Mouse (Mus musculus) embryonic fibroblast, embryonic 13.5 days (primary cell): ENCODE data around the gene Sdf2. TPM values are rescaled to one million over a fixed set of nuclear protein-coding genes. Genes with fewer than 3 reads are reported as not detected.
"Not testable (repeated sequence)": the region's sequence is repeated elsewhere in the genome, so short reads cannot be mapped to it uniquely, and the experiment has no call there.

ENCODE experiments used
- H3K27ac ChIP-seq: 2 replicates; pipeline ENCODE4 v1.5.1; 2012; ENCODE audit warnings: low read length, control low read depth, inconsistent platforms; ENCODE audit not compliant: insufficient read depth
- H3K4me1 ChIP-seq: 2 replicates; pipeline ENCODE4 v1.6.1; 2011; ENCODE audit warnings: low read length; ENCODE audit not compliant: control insufficient read depth, insufficient read depth
- H3K4me3 ChIP-seq: 2 replicates; pipeline ENCODE4 v1.5.1; 2011; ENCODE audit warnings: mild to moderate bottlenecking, control low read depth, low read length; ENCODE audit not compliant: insufficient read depth
- CTCF ChIP-seq: IDR thresholded peaks from 2 replicates; pipeline ENCODE4 v1.5.1; 2011; ENCODE audit warnings: mild to moderate bottlenecking, control low read depth, low read length, moderate library complexity, borderline replicate concordance; ENCODE audit not compliant: insufficient read depth
- POLR2A ChIP-seq: IDR thresholded peaks from 2 replicates; pipeline ENCODE4 v1.6.1; 2011; ENCODE audit warnings: low read depth, mild to moderate bottlenecking, control low read depth, low read length, moderate library complexity
- polyA plus RNA-seq: library from polyadenylated mRNA; stranded (reverse); fragments of >200 nt; gene quantifications from 2 replicates; pipeline ENCODE4 v1.2.4, GENCODE M21; 2011; ENCODE audit warnings: low read depth; ENCODE audit not compliant: missing spikeins, insufficient read length

The Sdf2 gene
- polyA plus RNA-seq, 1 experiment, result 67.3 TPM

DNA sequence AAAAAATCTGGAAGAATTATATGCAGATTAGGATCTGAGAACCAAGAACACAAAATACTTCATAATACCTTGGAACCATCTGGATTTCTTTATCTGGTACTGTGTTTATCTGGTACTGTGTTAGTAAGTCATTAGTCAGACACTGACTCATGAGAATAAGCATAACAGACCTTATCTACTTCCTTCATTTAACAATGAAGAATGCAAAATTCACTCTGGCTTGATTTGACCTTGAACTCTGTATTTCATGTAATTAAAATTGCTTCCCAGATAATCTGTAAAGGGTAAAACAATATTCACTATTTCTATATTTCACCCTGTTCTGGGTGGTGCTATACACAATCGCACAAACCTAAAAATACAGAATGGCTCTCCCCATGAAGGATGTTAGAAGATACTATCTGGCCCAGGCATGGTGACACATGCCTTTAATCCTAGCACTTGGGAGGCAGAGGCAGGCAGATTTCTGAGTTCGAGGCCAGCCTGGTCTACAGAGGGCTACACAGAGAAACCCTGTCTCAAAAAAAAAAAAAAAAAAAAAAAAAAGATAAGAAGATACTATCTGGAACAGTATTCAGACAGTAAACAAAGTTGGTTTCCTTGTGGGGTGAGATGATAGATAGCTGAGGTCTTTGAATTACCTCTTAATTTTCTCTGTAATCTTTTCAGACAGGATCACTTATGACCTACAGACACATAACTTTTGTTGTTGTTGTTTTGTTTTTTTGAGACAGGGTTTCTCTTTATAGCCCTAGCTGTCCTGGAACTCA, 15.1 kb downstream of the Sdf2 start:
- peaks cover 2% of the 10 kb centered on the region for H3K4me1 ChIP-seq
- no peak overlapping the region for H3K27ac ChIP-seq
- no peak for TF ChIP-seq CTCF
- no peak overlapping the region for H3K4me3 ChIP-seq

DNA sequence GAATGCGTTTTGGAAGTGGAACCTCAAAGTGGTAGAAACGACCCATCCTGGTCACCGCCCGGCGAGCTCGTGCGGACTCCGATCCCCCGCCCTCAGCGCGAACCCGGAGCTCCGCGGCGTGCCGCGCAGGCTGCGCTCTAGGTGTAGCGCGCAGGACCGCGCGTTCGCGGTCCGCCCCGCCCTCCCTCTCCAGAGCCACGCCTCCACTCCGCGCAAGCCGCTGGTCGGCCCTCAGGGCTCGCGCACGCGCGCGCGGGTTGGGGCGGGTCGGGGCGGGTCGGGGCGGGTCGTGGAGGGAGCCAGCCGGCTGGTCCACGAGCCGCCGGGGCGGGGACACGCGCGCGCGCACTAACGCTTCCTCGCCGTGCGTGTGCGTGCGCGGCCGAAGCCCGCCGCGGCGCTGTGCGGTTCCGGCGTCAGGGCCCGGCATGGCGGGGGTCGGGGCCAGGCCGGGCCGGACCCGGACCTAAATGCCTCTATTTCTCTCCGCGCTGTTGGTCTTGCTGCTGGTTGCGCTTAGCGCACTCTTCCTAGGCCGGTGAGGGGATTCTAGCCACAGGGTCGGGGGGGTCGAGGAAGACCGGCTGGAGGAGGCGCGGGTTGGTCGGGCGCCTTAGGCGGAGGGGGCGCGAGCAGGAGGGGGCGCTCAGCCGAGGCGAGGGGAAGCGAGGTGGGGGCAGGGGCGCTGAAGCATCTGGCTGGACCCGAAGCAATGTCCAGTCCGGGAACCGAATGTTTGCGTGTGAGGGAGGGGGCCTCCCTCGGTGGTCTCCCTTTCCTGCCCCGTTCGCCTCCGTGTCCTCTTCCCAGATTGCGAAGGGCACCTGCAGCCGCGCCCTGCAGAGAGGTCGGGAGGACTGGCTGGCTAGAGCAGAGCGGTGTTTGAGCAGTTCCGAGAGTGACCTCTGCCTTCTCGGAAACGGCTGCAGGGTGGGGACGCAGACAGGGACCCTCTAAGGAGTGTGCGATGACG, 16.1 kb downstream of the Sdf2 start, which contains the start of gene 2610507B11Rik:
TSS of gene 2610507B11Rik (plus strand) at position 373 of the 973 bp plus-strand sequence.
- H3K4me3 ChIP-seq, result peak within 1 kb of the TSS; percentile 92
- peaks cover 2% of the 10 kb centered on the region for H3K4me1 ChIP-seq
- peak within 1 kb of the TSS; percentile 12; the same call in 1 of the 2 replicates for H3K27ac ChIP-seq
- TF ChIP-seq CTCF (no peak), POLR2A (peak; percentile 75)

DNA sequence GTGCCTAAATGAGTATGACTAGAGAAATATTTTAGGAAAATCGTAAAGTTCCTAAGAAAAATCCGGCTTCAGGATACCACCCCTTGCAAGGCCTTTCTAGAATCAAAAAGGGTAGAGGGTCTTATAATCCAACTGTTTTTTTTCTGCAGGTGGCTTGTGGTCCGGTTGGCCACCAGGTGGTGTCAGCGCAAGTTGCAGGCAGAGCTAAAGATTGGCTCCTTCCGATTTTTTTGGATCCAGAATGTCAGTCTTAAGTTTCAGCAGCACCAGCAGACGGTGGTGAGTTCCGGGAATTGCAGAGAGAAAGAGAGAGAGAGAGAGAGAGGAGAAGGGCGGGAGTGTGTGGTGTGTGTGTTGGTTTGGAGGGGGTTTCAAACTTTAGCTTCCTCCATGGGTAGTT, 17.0 kb downstream of the Sdf2 start:
- H3K4me3 ChIP-seq, result peak overlapping the region; percentile 92
- peaks cover 2% of the 10 kb centered on the region for H3K4me1 ChIP-seq
- peak; percentile 54; the same call in 1 of the 2 replicates for TF ChIP-seq CTCF
- no peak for TF ChIP-seq POLR2A
- no peak overlapping the region for H3K27ac ChIP-seq

DNA sequence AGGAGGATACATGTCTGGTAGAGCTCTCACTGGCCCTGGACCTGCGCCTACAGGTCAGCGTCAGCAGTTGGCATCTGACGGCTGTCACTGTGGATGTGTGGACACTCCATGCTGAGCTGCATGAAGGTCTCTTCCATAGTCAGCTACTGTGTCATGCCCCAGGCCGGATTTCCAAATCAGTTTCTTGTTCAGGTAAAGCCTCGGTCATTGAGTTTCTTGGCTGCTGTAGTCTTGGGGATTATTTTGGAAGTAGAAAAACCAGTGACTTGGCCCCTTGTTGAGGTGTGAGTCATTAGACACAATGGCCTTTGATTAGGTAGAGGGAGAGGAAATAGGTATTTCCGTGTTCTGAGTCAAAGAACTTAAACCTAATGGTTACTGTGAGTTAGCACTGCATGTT, 20.0 kb downstream of the Sdf2 start:
- H3K4me3 ChIP-seq, result no peak overlapping the region
- TF ChIP-seq CTCF (no peak), POLR2A (no peak)

DNA sequence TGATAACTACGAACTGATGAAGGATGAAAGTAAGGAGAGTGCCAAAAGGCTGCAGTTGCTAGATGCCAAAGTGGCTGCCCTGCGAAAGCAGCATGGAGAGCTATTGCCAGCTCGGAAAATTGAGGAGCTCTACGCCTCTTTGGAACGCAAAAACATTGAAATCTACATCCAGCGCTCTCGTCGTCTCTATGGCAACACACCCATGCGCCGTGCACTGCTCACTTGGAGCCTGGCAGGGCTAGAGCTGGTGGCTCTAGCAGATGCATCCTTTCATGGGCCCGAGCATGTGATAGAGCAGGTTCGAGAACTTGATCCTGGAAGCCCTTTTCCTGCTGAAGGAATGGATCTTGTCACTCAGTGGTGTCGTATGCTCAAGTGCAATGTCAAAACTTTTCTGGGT, 26.4 kb downstream of the Sdf2 start:
- Histone ChIP-seq H3K4me1 (no peaks in the 10 kb centered on the region), H3K27ac (no peak overlapping the region), H3K4me3 (no peak overlapping the region)
- TF ChIP-seq POLR2A (no peak), CTCF (no peak)

More for the DNA sequence above, 20.0 kb downstream of the Sdf2 start:
- Histone ChIP-seq H3K4me1 (peaks cover 2% of the 10 kb centered on the region), H3K27ac (no peak overlapping the region)

DNA sequence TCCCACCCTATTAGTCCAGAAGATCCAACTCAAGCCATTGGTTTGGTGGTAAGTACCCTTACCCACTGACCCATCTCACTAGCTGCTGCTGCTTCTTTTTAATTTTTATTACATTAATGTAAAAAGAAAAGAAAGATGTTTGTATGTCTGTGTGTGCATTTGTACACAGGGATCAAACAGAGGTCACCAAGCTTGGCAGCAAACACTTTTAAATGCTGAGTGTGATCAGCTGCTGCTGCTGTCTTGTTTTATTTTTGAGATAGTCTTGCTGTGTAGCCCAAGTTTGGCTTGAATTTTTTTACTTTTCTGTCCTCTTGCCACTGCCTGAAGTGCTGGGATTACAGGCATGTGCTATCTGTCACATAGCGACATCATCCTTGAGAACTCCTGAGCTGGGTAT, 30.1 kb downstream of the Sdf2 start:
- Histone ChIP-seq H3K27ac (no peak overlapping the region), H3K4me3 (no peak overlapping the region), H3K4me1 (no peaks in the 10 kb centered on the region)
- TF ChIP-seq POLR2A (no peak), CTCF (no peak)

DNA sequence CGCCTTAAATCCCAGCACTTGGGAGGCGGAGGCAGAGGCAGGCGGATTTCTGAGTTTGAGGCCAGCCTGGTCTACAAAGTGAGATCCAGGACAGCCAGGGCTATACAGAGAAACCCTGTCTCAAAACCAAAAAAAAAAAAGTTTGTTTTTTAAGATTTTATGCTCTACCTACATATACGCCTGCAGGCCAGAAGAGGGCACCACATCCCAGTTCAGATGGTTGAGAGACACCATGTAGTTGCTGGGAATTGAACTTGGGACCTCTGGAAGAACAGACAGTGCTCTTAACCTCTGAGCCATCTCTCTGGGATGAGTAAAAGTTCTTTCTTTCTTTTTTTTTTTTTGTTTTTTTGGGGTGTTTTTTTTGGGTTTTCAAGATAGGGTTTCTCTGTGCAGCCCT, 30.6 kb downstream of the Sdf2 start:
- H3K4me3 ChIP-seq, H3K4me1 ChIP-seq, H3K27ac ChIP-seq: not testable (repeated sequence)

DNA sequence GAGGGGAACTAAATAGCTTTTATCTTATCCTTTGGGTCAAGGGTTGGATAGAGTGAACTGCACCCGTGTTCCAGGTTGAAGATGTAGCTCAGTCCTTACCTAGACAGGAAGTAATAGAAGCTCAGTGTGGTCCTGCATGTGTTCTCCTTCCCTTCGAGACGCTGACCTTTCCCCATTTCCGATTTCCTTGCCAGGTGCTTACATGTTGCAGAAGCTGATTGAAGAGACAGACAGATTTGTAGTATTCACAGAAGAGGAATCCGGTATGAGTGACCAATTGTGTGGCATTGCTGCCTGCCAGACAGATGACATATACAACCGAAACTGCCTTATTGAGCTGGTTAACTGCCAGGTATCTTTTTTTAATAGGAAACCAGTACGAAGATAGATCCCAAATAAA, 33.3 kb downstream of the Sdf2 start:
- no peaks in the 10 kb centered on the region for H3K4me1 ChIP-seq
- TF ChIP-seq CTCF, result no peak
- TF ChIP-seq POLR2A, result no peak
- no peak overlapping the region for H3K27ac ChIP-seq
- H3K4me3 ChIP-seq, result no peak overlapping the region

DNA sequence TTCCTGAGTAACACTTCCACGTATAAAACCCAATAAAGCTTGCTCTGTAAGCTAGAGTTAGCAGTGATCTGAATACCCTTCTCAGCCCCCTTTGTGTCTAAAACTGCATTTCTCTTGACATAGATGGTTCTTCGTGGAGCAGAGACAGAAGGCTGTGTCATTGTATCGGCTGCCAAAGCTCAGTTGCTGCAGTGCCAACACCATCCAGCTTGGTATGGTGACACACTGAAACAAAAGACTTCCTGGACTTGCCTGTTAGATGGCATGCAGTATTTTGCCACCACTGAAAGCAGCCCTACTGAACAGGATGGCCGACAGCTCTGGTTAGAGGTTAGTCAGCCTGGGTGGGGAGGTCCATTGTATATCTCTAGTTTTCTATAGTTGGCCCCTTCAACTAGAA, 34.0 kb downstream of the Sdf2 start:
- TF ChIP-seq POLR2A (no peak), CTCF (no peak)
- no peak overlapping the region for H3K4me3 ChIP-seq
- H3K4me1 ChIP-seq, result no peaks in the 10 kb centered on the region
- H3K27ac ChIP-seq, result no peak overlapping the region
